Mouse (Mus musculus): ENCODE results near the gene Slc12a1. TPM values are rescaled to one million over a fixed set of nuclear protein-coding genes. Genes with fewer than 3 reads are reported as not detected.
A peak's percentile ranks its signal among the peaks of the same experiment; 100 is the strongest.

Gene Slc12a1
- polyA plus RNA-seq, 1 experiment from 2014 or later = 0.08 TPM

DNA sequence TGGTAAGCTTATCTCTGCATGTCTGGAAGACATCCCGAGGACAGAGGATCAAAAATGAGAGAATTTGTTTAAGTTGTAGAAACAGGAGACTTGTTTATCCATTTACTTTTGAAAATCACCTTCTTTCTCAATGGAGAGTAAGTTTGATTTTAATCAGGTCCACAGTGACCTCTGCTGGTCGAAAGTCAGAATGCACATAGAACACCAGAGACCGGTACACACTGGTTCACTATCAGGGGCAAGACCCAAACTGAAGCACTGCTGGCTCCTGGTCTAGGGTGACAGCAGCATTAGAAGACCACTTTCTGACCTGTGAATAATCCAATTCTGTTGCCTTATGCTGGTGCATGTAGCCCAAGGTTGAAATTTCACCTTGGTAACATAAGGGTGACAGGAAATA is 62.3 kb downstream of the Slc12a1 start:
- H3K27ac ChIP-seq (replicated peaks) = no peak overlapping the region
- 4% methylated on average over 3 of the region's 3 CpGs for WGBS
- H3K4me1 ChIP-seq (replicated peaks) = peaks cover 11% of the 10 kb centered on the region
- no peaks in the 10 kb centered on the region for H3K36me3 ChIP-seq
- H3K4me2 ChIP-seq = no peak overlapping the region
- no peaks in the 10 kb centered on the region for H3K27me3 ChIP-seq
- no peaks in the 10 kb centered on the region for H3K9me3 ChIP-seq
- H3K4me3 ChIP-seq = no peak overlapping the region
- peak; percentile 61; the same call in 1 of the 2 replicates for ATAC-seq (ENCODE audit: low read depth)
- no peak overlapping the region for H3K9ac ChIP-seq

DNA sequence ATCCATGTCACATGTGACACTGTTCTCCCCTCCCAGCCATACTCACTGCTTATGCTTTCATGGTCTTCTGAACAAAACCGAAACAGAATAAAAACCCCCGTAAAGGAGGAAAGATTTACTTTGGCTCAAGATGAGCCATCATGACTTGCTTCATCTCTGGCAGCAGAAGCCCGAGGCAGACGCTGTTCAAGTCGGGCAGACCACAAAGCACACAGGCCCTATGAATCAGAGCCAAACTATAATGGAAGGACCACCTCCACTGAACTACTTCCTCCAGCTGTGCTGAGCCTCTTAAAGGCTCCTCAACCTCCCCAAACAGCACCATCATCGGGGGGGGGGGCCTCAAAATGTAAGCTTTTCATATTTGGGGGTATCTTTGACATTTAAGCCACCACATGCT is 65.0 kb downstream of the Slc12a1 start:
- Histone ChIP-seq H3K36me3 (no peaks in the 10 kb centered on the region), H3K4me1 (replicated peaks) (peaks cover under 1% of the 10 kb centered on the region; the same call in 1 of the 2 replicates), H3K9me3 (no peaks in the 10 kb centered on the region), H3K27ac (replicated peaks) (no peak overlapping the region), H3K4me3 (no peak overlapping the region), H3K4me2 (no peak overlapping the region), H3K27me3 (no peaks in the 10 kb centered on the region), H3K9ac (no peak overlapping the region)
- whole genome bisulfite sequencing = 66% methylated on average over 6 of the region's 6 CpGs
- no peak for ATAC-seq (ENCODE audit: low read depth)

DNA sequence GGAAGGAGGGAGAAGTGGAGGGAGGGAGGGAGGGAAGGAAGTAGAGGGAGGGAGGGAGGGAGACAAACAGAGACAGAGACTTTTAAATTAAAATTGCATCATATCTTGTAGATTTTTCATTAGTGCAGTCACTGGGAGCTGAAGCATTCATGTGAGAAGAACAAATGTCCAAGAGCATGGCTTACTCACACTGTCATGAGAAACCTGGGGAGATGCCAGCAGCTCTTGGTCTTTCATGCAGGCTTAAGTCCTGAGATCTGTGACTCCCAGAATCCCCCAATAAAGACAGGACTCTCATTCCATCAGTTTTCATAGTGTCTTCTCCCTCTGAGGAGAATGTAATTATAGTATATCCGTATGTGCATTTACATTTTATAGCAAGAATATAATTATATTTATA is 66.3 kb downstream of the Slc12a1 start:
- H3K27me3 ChIP-seq = no peaks in the 10 kb centered on the region
- no peaks in the 10 kb centered on the region for H3K4me1 ChIP-seq (replicated peaks)
- H3K4me2 ChIP-seq = no peak overlapping the region
- no peaks in the 10 kb centered on the region for H3K36me3 ChIP-seq
- no peak overlapping the region for H3K27ac ChIP-seq (replicated peaks)
- H3K9me3 ChIP-seq = no peaks in the 10 kb centered on the region
- no peak overlapping the region for H3K9ac ChIP-seq
- WGBS = 91% methylated on average over 1 of the region's 1 CpGs
- H3K4me3 ChIP-seq = no peak overlapping the region
- ATAC-seq (ENCODE audit: low read depth) = no peak

DNA sequence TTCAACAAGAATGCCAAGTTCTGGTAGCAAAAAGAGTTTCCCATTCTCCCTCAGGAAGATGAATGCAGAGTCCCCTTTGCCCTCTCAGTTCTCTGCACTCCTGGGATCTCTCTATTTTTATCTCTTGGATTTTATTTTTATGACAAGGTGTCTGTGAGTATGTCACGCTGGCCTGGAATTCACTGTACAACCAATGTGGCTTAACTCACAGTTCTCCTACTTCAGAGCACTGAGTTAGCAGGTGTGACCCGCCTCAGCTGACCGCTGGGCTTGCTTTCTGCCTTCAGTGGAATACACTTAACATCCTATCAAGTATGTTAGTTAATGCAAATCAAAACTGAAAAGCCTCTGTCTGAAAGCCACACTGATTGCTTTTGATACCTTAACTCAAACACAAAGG is 67.0 kb downstream of the Slc12a1 start:
- Histone ChIP-seq H3K36me3 (no peaks in the 10 kb centered on the region), H3K27ac (replicated peaks) (no peak overlapping the region), H3K27me3 (no peaks in the 10 kb centered on the region), H3K4me1 (replicated peaks) (no peaks in the 10 kb centered on the region), H3K9me3 (no peaks in the 10 kb centered on the region), H3K4me3 (no peak overlapping the region), H3K4me2 (no peak overlapping the region), H3K9ac (no peak overlapping the region)
- no peak for ATAC-seq (ENCODE audit: low read depth)
- 82% methylated on average over 3 of the region's 3 CpGs for whole genome bisulfite sequencing

DNA sequence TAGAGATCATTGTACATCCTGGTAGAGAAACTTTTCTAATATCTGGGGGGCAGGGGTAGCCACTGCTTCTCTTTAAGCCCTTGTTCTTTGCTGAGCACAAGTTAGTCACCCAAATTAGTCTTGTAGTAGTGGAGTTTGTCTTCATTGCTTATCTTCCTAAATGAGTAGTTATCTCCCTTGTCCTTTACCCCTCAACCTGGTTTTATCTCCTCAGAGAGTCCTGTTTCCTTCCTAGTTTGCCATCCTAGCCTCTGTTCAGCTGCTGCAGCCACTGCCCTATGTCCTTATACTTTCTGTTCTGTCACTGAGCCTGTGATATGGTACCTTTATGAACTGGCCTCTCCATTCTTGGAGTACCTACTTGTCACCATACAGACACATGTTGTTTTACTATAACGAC is 69.4 kb downstream of the Slc12a1 start:
- H3K9me3 ChIP-seq = no peaks in the 10 kb centered on the region
- WGBS = 87% methylated on average over 1 of the region's 1 CpGs
- no peak overlapping the region for H3K4me2 ChIP-seq

DNA sequence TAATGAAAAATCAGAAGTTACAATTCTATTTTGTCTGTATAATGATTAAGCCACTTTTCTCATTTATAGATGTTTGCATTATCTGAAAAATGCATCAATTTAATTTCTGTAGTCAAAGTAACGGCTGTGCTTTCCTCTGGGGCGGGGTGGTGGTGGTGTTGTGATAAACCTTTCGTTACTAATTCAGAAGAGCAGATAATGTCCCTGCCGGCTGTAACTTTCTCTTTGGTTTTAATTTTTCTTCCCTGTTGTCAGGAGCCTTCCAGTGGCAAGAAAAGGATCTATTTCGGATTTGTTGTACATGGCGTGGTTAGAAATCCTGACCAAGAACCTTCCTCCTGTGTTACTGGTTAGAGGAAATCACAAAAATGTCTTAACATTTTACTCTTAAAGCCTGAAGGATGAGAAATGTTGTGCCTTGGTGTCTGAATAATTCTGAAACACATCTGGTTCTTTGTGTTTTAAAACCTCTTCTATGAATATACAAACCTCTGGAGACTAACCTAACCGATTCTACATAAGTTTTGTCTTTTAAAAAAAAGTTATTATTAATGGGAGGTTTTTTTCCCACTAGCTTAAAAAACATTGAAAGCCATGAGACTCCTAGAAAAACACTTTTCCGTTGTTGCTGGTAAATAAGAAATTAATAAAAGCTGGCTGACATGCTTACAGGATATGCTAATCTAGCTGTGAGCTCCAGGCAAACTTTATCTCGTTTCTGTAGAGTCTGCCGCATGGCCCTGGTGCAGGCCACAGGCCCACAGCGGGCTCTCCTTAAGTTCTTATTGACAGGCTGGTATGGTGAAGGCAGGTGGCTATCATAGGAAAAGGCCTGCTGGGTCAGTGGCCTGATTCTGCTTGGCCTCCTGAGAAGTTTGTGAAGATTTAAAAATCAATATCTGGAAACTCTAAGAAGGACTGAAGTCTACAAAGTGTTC is 76.4 kb downstream of the Slc12a1 start:
- 87% methylated on average over 11 of the region's 11 CpGs for WGBS
- no peaks in the 10 kb centered on the region for H3K9me3 ChIP-seq
- no peak overlapping the region for H3K4me3 ChIP-seq
- no peaks in the 10 kb centered on the region for H3K27me3 ChIP-seq
- no peaks in the 10 kb centered on the region for H3K36me3 ChIP-seq
- H3K9ac ChIP-seq = no peak overlapping the region
- no peak for ATAC-seq (ENCODE audit: low read depth)
- H3K4me2 ChIP-seq = no peak overlapping the region
- no peak overlapping the region for H3K27ac ChIP-seq (replicated peaks)
- no peaks in the 10 kb centered on the region for H3K4me1 ChIP-seq (replicated peaks)

More for the DNA sequence above, 69.4 kb downstream of the Slc12a1 start:
- no peak overlapping the region for H3K9ac ChIP-seq
- H3K4me1 ChIP-seq (replicated peaks) = no peaks in the 10 kb centered on the region
- H3K36me3 ChIP-seq = no peaks in the 10 kb centered on the region
- ATAC-seq (ENCODE audit: low read depth) = no peak
- no peaks in the 10 kb centered on the region for H3K27me3 ChIP-seq
- H3K4me3 ChIP-seq = no peak overlapping the region
- no peak overlapping the region for H3K27ac ChIP-seq (replicated peaks)

DNA sequence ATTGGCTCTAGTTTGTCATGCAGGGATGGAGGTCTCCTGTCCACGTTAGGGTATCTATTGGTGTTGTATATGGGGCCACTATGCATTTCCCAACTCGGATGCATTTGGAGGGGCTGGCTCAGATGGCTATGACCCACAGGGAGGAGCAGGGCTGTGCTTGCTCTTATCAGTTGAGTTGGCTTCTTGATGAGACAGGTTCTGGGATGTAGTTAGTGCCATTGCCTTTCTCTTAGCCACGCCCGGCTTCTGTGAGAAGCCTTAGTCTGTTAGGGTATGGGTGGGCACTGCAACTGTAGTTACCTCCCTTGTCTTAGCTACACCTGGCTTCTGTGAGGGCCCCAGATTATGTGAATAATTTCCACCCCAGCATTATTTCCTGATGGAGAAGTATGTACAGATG is 79.9 kb downstream of the Slc12a1 start:
- H3K27ac ChIP-seq (replicated peaks) = no peak overlapping the region
- WGBS = 89% methylated on average over 4 of the region's 4 CpGs
- H3K9me3 ChIP-seq = no peaks in the 10 kb centered on the region
- no peaks in the 10 kb centered on the region for H3K4me1 ChIP-seq (replicated peaks)
- no peaks in the 10 kb centered on the region for H3K36me3 ChIP-seq
- ATAC-seq (ENCODE audit: low read depth) = no peak
- no peaks in the 10 kb centered on the region for H3K27me3 ChIP-seq
- H3K4me3 ChIP-seq = no peak overlapping the region
- H3K4me2 ChIP-seq = no peak overlapping the region
- H3K9ac ChIP-seq = no peak overlapping the region

DNA sequence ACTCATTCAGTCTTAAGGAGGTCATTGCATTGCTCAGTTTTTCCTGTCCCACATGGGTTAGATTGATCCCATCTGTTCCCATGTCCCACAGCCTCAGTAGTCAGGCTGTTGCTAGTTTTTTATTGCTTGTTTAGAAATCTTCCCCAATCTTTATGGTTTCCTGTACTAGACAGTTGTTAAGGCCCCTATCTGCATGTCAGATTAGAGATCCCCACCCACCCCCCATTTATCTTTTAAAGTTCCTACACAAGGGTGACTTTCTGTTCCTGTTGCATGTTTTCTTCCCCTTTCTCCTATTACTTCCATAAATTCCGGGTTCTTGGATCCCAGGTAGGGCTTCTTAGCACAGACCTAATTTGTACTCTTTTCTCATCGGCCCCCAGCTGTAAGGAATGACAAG is 81.2 kb downstream of the Slc12a1 start:
- no peaks in the 10 kb centered on the region for H3K27me3 ChIP-seq
- no peaks in the 10 kb centered on the region for H3K36me3 ChIP-seq
- no peak overlapping the region for H3K9ac ChIP-seq
- H3K4me3 ChIP-seq = no peak overlapping the region
- H3K4me2 ChIP-seq = no peak overlapping the region
- H3K27ac ChIP-seq (replicated peaks) = no peak overlapping the region
- ATAC-seq (ENCODE audit: low read depth) = no peak
- 92% methylated on average over 2 of the region's 2 CpGs for WGBS
- no peaks in the 10 kb centered on the region for H3K4me1 ChIP-seq (replicated peaks)
- no peaks in the 10 kb centered on the region for H3K9me3 ChIP-seq

DNA sequence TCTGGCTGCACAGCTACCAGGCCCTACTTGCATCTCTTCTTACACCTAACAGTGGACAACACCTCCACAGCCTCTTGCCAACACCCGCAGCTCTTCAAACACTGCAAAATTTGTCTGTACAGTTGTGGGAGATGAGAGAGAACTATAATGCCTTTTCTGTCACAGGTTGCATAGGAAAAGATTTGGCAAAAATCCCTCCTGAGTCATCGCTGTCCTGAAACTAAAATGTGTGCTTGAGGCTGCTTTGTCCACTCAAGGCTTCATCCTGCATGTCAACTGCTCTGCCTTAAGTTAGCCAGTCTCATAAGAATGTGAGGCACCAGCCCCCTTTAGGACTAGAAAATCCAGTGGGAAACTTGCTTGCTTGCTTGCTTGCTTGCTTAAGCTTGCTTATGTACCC is 81.7 kb downstream of the Slc12a1 start:
- Histone ChIP-seq H3K27me3 (no peaks in the 10 kb centered on the region), H3K4me1 (replicated peaks) (no peaks in the 10 kb centered on the region), H3K4me2 (no peak overlapping the region), H3K9ac (no peak overlapping the region), H3K27ac (replicated peaks) (no peak overlapping the region), H3K36me3 (no peaks in the 10 kb centered on the region), H3K4me3 (no peak overlapping the region), H3K9me3 (no peaks in the 10 kb centered on the region)
- WGBS = 95% methylated on average over 2 of the region's 2 CpGs
- ATAC-seq (ENCODE audit: low read depth) = no peak

DNA sequence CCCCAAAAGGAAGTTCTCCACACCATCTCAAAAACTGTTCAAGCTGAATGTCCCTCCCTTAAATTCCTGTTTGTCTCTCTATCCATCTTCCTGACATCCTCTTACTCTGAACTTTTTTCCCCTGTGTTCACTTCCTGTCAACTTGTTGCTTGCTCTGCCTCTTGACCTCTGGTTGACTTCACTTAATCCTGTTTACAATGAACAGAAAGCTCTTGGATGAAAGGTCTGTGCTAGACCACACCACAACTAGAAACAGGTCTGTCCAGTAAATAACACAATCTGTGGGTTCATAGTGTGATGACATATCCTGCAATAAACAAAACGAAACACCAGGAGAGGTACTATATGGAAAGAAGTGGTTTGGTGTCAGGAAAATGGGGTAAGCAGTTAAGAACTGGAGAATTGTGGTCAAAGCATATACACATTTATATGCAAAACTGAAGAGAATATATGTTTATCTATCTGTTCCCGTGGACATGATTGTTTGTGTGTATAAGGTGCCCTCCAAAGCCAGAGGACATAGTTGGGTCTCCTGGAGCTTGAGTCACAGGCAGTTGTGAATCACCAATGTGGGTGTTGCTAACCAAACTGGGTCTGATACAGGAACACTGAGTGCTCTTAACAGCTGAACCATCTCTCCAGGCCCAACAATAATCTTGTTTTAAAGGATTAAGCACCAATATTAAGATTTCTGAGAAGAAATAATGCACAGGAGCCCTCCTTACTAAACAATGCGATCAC is 93.4 kb downstream of the Slc12a1 start:
- H3K4me1 ChIP-seq (replicated peaks) = peaks cover 22% of the 10 kb centered on the region
- H3K4me2 ChIP-seq = no peak overlapping the region
- H3K4me3 ChIP-seq = no peak overlapping the region
- no peak overlapping the region for H3K9ac ChIP-seq
- H3K9me3 ChIP-seq = no peaks in the 10 kb centered on the region
- no peak overlapping the region for H3K27ac ChIP-seq (replicated peaks)
- peaks cover 4% of the 10 kb centered on the region for H3K36me3 ChIP-seq
- WGBS = 90% methylated on average over 3 of the region's 3 CpGs
- H3K27me3 ChIP-seq = no peaks in the 10 kb centered on the region
- no peak for ATAC-seq (ENCODE audit: low read depth)

DNA sequence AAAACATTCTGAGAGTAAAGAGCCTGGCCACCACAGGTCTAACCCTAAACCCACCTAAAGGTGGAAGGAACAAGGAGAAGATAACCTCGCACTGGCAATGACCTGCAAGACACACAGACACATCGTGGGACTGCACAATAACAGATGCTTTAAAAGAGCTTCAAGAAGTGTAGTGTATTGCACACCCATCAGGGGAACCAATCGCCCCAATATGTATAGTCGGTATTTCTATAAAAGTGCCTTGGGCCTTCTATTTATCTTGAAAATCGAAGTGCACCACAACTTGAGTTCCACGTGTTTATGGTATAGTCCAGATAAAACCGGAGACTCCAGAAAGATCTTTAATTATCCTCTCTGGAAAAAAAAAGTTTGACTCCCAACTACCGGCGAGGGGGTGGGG is 94.4 kb downstream of the Slc12a1 start:
- Histone ChIP-seq H3K4me1 (replicated peaks) (peaks cover 22% of the 10 kb centered on the region), H3K9me3 (no peaks in the 10 kb centered on the region), H3K27me3 (no peaks in the 10 kb centered on the region), H3K9ac (peak overlapping the region; percentile 88), H3K36me3 (peaks cover 8% of the 10 kb centered on the region), H3K27ac (replicated peaks) (peak overlapping the region; percentile 91), H3K4me2 (peak overlapping the region; percentile 74), H3K4me3 (peak overlapping the region; percentile 79)
- ATAC-seq (ENCODE audit: low read depth) = no peak
- WGBS = 21% methylated on average over 9 of the region's 9 CpGs

DNA sequence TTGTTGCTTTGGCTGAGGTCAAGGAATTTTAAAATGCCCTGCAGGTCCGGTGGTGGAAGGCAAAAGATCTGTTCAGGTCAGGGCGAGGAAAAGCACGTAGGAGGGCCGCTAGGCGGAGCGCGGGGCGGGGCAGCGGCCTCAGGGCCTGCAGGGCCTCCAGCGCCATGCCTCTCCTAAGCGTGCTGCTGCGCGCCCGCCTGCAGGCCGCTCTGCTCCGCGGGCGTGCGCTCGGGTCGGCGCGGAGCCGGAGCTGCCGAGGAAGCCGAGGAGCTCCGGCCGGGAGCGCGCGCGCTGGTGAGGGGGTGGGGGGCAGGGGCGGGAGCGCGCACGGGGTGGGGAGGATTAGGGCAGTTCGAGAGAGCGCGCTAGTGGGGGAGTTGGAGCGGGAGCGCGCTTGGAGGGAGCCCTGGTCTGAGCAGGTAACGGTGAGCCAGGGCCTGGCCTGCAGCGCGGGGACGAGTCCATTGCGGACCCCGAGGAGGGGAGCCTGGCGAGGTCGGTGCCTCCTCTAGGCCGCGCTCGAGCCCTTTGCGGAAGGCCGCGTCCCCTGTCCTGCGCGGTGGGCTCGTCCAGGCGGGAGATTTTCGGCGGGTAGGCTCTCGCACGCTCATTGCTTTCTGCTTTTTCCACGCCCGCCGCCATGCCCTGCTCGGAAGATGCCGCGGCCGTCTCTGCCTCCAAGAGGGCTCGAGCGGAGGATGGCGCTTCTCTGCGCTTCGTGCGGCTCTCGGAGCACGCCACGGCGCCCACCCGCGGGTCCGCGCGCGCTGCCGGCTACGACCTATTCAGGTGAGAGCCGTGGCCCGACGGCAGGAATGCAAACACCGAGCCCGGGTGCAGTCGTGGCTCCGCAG is 95.0 kb downstream of the Slc12a1 start, which contains the start of gene Dut:
Dut (plus strand) TSS at position 83 of the 854 bp plus-strand sequence.
- H3K9ac ChIP-seq = peak within 1 kb of the TSS; percentile 88
- H3K36me3 ChIP-seq = peaks cover 8% of the 10 kb centered on the region
- peak within 1 kb of the TSS; percentile 74 for H3K4me2 ChIP-seq
- no peaks in the 10 kb centered on the region for H3K27me3 ChIP-seq
- ATAC-seq (ENCODE audit: low read depth) = peak; percentile 100
- under 1% methylated on average over 96 of the region's 96 CpGs for WGBS
- H3K4me1 ChIP-seq (replicated peaks) = peaks cover 22% of the 10 kb centered on the region
- peak within 1 kb of the TSS; percentile 91 for H3K27ac ChIP-seq (replicated peaks)
- no peaks in the 10 kb centered on the region for H3K9me3 ChIP-seq
- peak within 1 kb of the TSS; percentile 79 for H3K4me3 ChIP-seq
